Mouse (Mus musculus): ENCODE results near the gene Fam71e1. TPM values are rescaled to one million over a fixed set of nuclear protein-coding genes. Genes with fewer than 3 reads are reported as not detected.
A peak's percentile ranks its signal among the peaks of the same experiment; 100 is the strongest.

Gene Fam71e1
- total RNA-seq (2021), result 1 to 10 TPM; 6.2 to 6.8 TPM
- long read RNA-seq, experiment 1, partial matches to known transcripts, result 0 of 6 reads
- long read RNA-seq, experiment 1, other reads (novel, unspliced or antisense), result 4 of 6 reads
- long read RNA-seq, experiment 2, result 0 reads

- peak; percentile 96 for DNase-seq (ENCODE audit: low spot score in 2 of 2)
These were observed at the start of gene Fam71e1, which contains the start of gene Emc10 for GRCm38 (mm10) chr7:44495992-44496770. Gene Fam71e1, plus strand, starts transcription at chr7:44496581. Gene Emc10, minus strand, starts transcription at chr7:44496529.

GRCm38 (mm10) chr7:44453256-44453655 lies 43.1 kb upstream of the Fam71e1 start:
- no peak for DNase-seq (ENCODE audit: low spot score in 2 of 2)

- no peak for DNase-seq (ENCODE audit: low spot score in 2 of 2)
These were observed 40.1 kb upstream of the Fam71e1 start for GRCm38 (mm10) chr7:44456302-44456701.

GRCm38 (mm10) chr7:44460067-44460466 lies 36.3 kb upstream of the Fam71e1 start:
- DNase-seq (ENCODE audit: low spot score in 2 of 2), result no peak

- DNase-seq (ENCODE audit: low spot score in 2 of 2), result no peak
These were observed 35.4 kb upstream of the Fam71e1 start for GRCm38 (mm10) chr7:44460767-44461502.

- DNase-seq (ENCODE audit: low spot score in 2 of 2), result no peak
These were observed 34.7 kb upstream of the Fam71e1 start for GRCm38 (mm10) chr7:44461503-44462217.

- peak in 1 of 2 experiments; percentile 42 for DNase-seq (ENCODE audit: low spot score in 2 of 2)
These were observed 33.9 kb upstream of the Fam71e1 start for GRCm38 (mm10) chr7:44462218-44463055.

GRCm38 (mm10) chr7:44463056-44463425 lies 33.3 kb upstream of the Fam71e1 start:
- no peak for DNase-seq (ENCODE audit: low spot score in 2 of 2)

GRCm38 (mm10) chr7:44463556-44464225 lies 32.7 kb upstream of the Fam71e1 start:
- DNase-seq (ENCODE audit: low spot score in 2 of 2), result peak in 1 of 2 experiments; percentile 5

GRCm38 (mm10) chr7:44464511-44464910 lies 31.9 kb upstream of the Fam71e1 start:
- no peak for DNase-seq (ENCODE audit: low spot score in 2 of 2)

GRCm38 (mm10) chr7:44465111-44465510 lies 31.3 kb upstream of the Fam71e1 start, which contains the start of gene Aspdh:
Gene Aspdh, plus strand, starts transcription at chr7:44465391.
- DNase-seq (ENCODE audit: low spot score in 2 of 2), result no peak

GRCm38 (mm10) chr7:44466006-44466887 lies 30.1 kb upstream of the Fam71e1 start:
- no peak for DNase-seq (ENCODE audit: low spot score in 2 of 2)

GRCm38 (mm10) chr7:44466888-44467311 lies 29.5 kb upstream of the Fam71e1 start:
- DNase-seq (ENCODE audit: low spot score in 2 of 2), result no peak

GRCm38 (mm10) chr7:44467811-44468411 lies 28.5 kb upstream of the Fam71e1 start, which contains the start of gene Josd2:
Gene Josd2, plus strand, starts transcription at chr7:44467980.
- DNase-seq (ENCODE audit: low spot score in 2 of 2), result peak; percentile 76 to 91

GRCm38 (mm10) chr7:44468644-44469285 lies 27.6 kb upstream of the Fam71e1 start:
- DNase-seq (ENCODE audit: low spot score in 2 of 2), result no peak

- no peak for DNase-seq (ENCODE audit: low spot score in 2 of 2)
These were observed 26.4 kb upstream of the Fam71e1 start for GRCm38 (mm10) chr7:44469677-44470675.

All from gastrocnemius, postnatal 4 days (tissue).